ENCODE assay signal across 25 mouse cellular contexts in the genomic region with DNA sequence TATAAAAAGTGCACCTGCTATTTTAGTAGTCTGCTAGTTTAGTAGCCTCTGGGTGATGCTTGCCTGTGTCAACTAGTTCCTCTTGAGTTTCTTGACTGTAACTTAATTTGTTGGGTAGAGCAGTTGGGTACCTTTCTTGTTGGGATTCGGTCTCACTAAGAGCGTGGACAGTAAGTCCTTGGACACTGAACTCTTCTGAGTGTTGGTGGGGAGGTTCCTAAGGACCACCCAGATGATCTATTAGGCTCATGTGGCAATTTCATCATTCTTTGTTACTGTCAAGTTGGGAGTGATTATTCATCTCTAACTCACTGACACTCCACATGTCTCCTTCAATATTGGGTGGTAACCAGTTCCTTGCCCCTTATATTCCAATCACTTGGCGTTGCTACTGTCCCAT.
"Had no signal": no experiment of that assay in that cellular context is flagged by ENCODE, and none has a peak within 500 bp of the region (broad histone marks: within the 10 kb centered on the region; RNA-seq: fewer than 3 reads in every experiment).

No protein-coding gene starts in this region.

- H3K27ac ChIP-seq: heart, adult 2 months; hindbrain, embryonic 10.5 days; hindbrain, embryonic 12.5 days; hindbrain, embryonic 14.5 days; intestine, embryonic 15.5 days; left cerebral cortex, adult 2 months; limb, embryonic 10.5 days; limb, embryonic 12.5 days; liver, embryonic 13.5 days; liver, embryonic 15.5 days had no signal

- H3K36me3 ChIP-seq: hindbrain, embryonic 10.5 days; hindbrain, embryonic 12.5 days; intestine, embryonic 15.5 days; limb, embryonic 10.5 days had no signal

- H3K4me1 ChIP-seq: intestine, embryonic 15.5 days had no signal

- H3K27me3 ChIP-seq: heart, embryonic 12.5 days; intestine, embryonic 15.5 days; limb, embryonic 12.5 days; liver, embryonic 13.5 days; liver, embryonic 15.5 days had no signal

- H3K9me3 ChIP-seq: heart, embryonic 12.5 days; hindbrain, embryonic 10.5 days; hindbrain, embryonic 12.5 days; intestine, embryonic 15.5 days; limb, embryonic 10.5 days; limb, embryonic 12.5 days; liver, embryonic 13.5 days; liver, embryonic 15.5 days had no signal

- H3K4me2 ChIP-seq: heart, embryonic 12.5 days; hindbrain, embryonic 12.5 days; hindbrain, embryonic 14.5 days; intestine, embryonic 15.5 days; limb, embryonic 12.5 days; liver, embryonic 11.5 days; liver, embryonic 13.5 days; liver, embryonic 15.5 days had no signal

- ATAC-seq: hindbrain, embryonic 16.5 days; inflammation-experienced regulatory T-cells, adult 6 months; intestine, embryonic 15.5 days; intestine, postnatal 0 days had no signal

- H3K4me3 ChIP-seq: heart, adult 2 months; heart, embryonic 12.5 days; hindbrain, embryonic 10.5 days; hindbrain, embryonic 12.5 days; intestine, embryonic 15.5 days; left cerebral cortex, adult 2 months; limb, embryonic 10.5 days; limb, embryonic 12.5 days; liver, embryonic 13.5 days; liver, embryonic 15.5 days had no signal

- H3K9ac ChIP-seq: heart, embryonic 12.5 days; hindbrain, embryonic 12.5 days; hindbrain, embryonic 14.5 days; intestine, embryonic 15.5 days; limb, embryonic 12.5 days; liver, embryonic 13.5 days; liver, embryonic 15.5 days had no signal

- DNase-seq: gastrocnemius, postnatal 14 days; heart, adult 2 months; heart, postnatal 10 days; heart, postnatal 4 days; kidney, adult 18-20 months; kidney, adult 8-10 months; kidney, postnatal 10 days; kidney, postnatal 25 days; kidney, postnatal 4 days; layer of hippocampus, adult 9-11 months; liver; liver, embryonic 13.5 days had no signal
